Mouse (Mus musculus) ES-Bruce4 (cell line): ENCODE data around the gene Pole2.

Source experiments
- CTCF ChIP-seq: IDR thresholded peaks from one replicate; pipeline ENCODE4 v1.8.1; 2011; ENCODE audit warnings: low read depth, low read length
- EP300 ChIP-seq: IDR thresholded peaks from 2 replicates; pipeline ENCODE4 v1.6.1; 2011; ENCODE audit warnings: low read depth, low read length; ENCODE audit not compliant: insufficient read depth
- POLR2A ChIP-seq: IDR thresholded peaks from one replicate; pipeline ENCODE4 v1.8.1; 2011; ENCODE audit warnings: low read length; ENCODE audit not compliant: insufficient read depth

DNA sequence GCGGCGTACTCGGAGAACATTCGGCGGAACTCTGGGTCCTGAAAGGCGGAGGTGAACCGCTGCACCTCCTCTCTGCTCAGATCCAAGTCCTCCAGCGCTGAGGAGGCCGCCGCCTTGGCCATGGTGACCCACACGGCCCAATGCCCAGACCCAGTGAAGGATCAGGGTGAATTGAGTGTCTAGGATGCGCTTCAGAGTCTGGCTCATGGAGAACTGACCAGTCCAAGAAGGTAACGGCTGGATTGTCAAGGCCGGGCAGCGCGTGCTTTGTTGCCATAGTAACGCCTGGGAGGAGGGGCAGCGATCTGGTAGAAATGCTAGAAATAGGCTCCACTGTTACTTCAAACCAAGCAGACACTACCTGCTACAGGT is 29.8 kb downstream of the Pole2 start, which contains the start of gene Dnaaf2:
- TF ChIP-seq CTCF = no peak
- no peak for TF ChIP-seq POLR2A
- TF ChIP-seq EP300 = no peak
